Mouse (Mus musculus) kidney, postnatal 25 days (tissue): ENCODE measurements around the gene Cpa1.

Experiments
- DNase-seq, 2 experiments: peaks; one replicate each; pipeline ENCODE4 v3.0.0; 2021; ENCODE audit warnings: mixed read lengths in 2 of 2

The Cpa1 gene

GRCm38 (mm10) chr6:30621986-30622389 is 17.0 kb upstream of the Cpa1 start:
- no peak for DNase-seq

- DNase-seq: peak in 1 of 2 experiments; percentile 18
Observed at GRCm38 (mm10) chr6:30624763-30625162, 14.3 kb upstream of the Cpa1 start.

- DNase-seq: peak in 1 of 2 experiments; percentile 15
Observed at GRCm38 (mm10) chr6:30628152-30628551, 10.9 kb upstream of the Cpa1 start.

GRCm38 (mm10) chr6:30629989-30630388 is 9.0 kb upstream of the Cpa1 start:
- DNase-seq: peak in 1 of 2 experiments; percentile 0

GRCm38 (mm10) chr6:30635361-30635862 is 3.6 kb upstream of the Cpa1 start:
- DNase-seq: no peak

- DNase-seq: no peak
Observed at GRCm38 (mm10) chr6:30636186-30636842, 2.7 kb upstream of the Cpa1 start.

GRCm38 (mm10) chr6:30643694-30644460 is 4.9 kb downstream of the Cpa1 start:
- DNase-seq: no peak

GRCm38 (mm10) chr6:30644462-30644861 is 5.4 kb downstream of the Cpa1 start:
- DNase-seq: peak in 1 of 2 experiments; percentile 8

- no peak for DNase-seq
Observed at GRCm38 (mm10) chr6:30645379-30645778, 6.4 kb downstream of the Cpa1 start.

GRCm38 (mm10) chr6:30649651-30650296 is 10.8 kb downstream of the Cpa1 start:
- no peak for DNase-seq

- DNase-seq: no peak
Observed at GRCm38 (mm10) chr6:30652425-30653188, 13.6 kb downstream of the Cpa1 start.

GRCm38 (mm10) chr6:30653518-30653917 is 14.5 kb downstream of the Cpa1 start:
- no peak for DNase-seq

GRCm38 (mm10) chr6:30654402-30654859 is 15.4 kb downstream of the Cpa1 start:
- no peak for DNase-seq

- DNase-seq: no peak
Observed at GRCm38 (mm10) chr6:30654932-30655331, 15.9 kb downstream of the Cpa1 start.

GRCm38 (mm10) chr6:30657279-30657678 is 18.3 kb downstream of the Cpa1 start:
- DNase-seq: no peak

- no peak for DNase-seq
Observed at GRCm38 (mm10) chr6:30658619-30659018, 19.6 kb downstream of the Cpa1 start.

GRCm38 (mm10) chr6:30664776-30665175 is 25.8 kb downstream of the Cpa1 start:
- no peak for DNase-seq

GRCm38 (mm10) chr6:30665296-30665695 is 26.3 kb downstream of the Cpa1 start:
- no peak for DNase-seq

GRCm38 (mm10) chr6:30666043-30666442 is 27.0 kb downstream of the Cpa1 start:
- no peak for DNase-seq

GRCm38 (mm10) chr6:30667585-30667984 is 28.6 kb downstream of the Cpa1 start:
- no peak for DNase-seq

- no peak for DNase-seq
Observed at GRCm38 (mm10) chr6:30671696-30672095, 32.7 kb downstream of the Cpa1 start.

GRCm38 (mm10) chr6:30673764-30674561 is 34.9 kb downstream of the Cpa1 start:
- DNase-seq: peak; percentile 24 to 49
